Mouse (Mus musculus): ENCODE data around the gene Dscaml1. TPM values are rescaled to one million over a fixed set of nuclear protein-coding genes. Genes with fewer than 3 reads are reported as not detected.

Dscaml1 gene
- polyA plus RNA-seq, 1 experiment from 2014 or later: 8.4 TPM

GRCm38 (mm10) chr9:45591061-45591460, 164.6 kb downstream of the Dscaml1 start:
- peaks cover 12% of the 10 kb centered on the region for H3K4me1 ChIP-seq (replicated peaks)
- no peak for ATAC-seq
- WGBS: 89% methylated on average over 2 of the region's 2 CpGs
- H3K9me3 ChIP-seq: no peaks in the 10 kb centered on the region
- no peak overlapping the region for H3K4me3 ChIP-seq (replicated peaks)
- no peaks in the 10 kb centered on the region for H3K36me3 ChIP-seq
- H3K9ac ChIP-seq (replicated peaks): no peak overlapping the region
- H3K4me2 ChIP-seq (replicated peaks): no peak overlapping the region
- H3K27ac ChIP-seq: no peak overlapping the region
- no peaks in the 10 kb centered on the region for H3K27me3 ChIP-seq

GRCm38 (mm10) chr9:45592374-45592773, 165.9 kb downstream of the Dscaml1 start:
- ATAC-seq: no peak
- H3K27me3 ChIP-seq: no peaks in the 10 kb centered on the region
- 72% methylated on average over 9 of the region's 9 CpGs for WGBS

GRCm38 (mm10) chr9:45598117-45598516, 171.7 kb downstream of the Dscaml1 start:
- peaks cover 7% of the 10 kb centered on the region for H3K4me1 ChIP-seq (replicated peaks)
- 63% methylated on average over 5 of the region's 5 CpGs for WGBS
- H3K9me3 ChIP-seq: no peaks in the 10 kb centered on the region
- H3K27me3 ChIP-seq: no peaks in the 10 kb centered on the region
- no peak overlapping the region for H3K27ac ChIP-seq
- ATAC-seq: no peak
- no peak overlapping the region for H3K9ac ChIP-seq (replicated peaks)
- H3K36me3 ChIP-seq: no peaks in the 10 kb centered on the region
- no peak overlapping the region for H3K4me2 ChIP-seq (replicated peaks)
- H3K4me3 ChIP-seq (replicated peaks): no peak overlapping the region

More at GRCm38 (mm10) chr9:45592374-45592773, 165.9 kb downstream of the Dscaml1 start:
- H3K9me3 ChIP-seq: no peaks in the 10 kb centered on the region
- peaks cover 7% of the 10 kb centered on the region; the same call in 1 of the 2 replicates for H3K4me1 ChIP-seq (replicated peaks)
- H3K27ac ChIP-seq: no peak overlapping the region
- no peak overlapping the region for H3K4me3 ChIP-seq (replicated peaks)
- no peak overlapping the region for H3K9ac ChIP-seq (replicated peaks)
- H3K4me2 ChIP-seq (replicated peaks): no peak overlapping the region
- no peaks in the 10 kb centered on the region for H3K36me3 ChIP-seq

GRCm38 (mm10) chr9:45599377-45599776, 172.9 kb downstream of the Dscaml1 start:
- Histone ChIP-seq H3K4me3 (replicated peaks) (no peak overlapping the region), H3K27me3 (no peaks in the 10 kb centered on the region), H3K9ac (replicated peaks) (no peak overlapping the region), H3K9me3 (no peaks in the 10 kb centered on the region), H3K4me1 (replicated peaks) (peaks cover 7% of the 10 kb centered on the region), H3K36me3 (no peaks in the 10 kb centered on the region), H3K4me2 (replicated peaks) (no peak overlapping the region), H3K27ac (no peak overlapping the region)
- 62% methylated on average over 4 of the region's 4 CpGs for WGBS
- ATAC-seq: no peak

GRCm38 (mm10) chr9:45607337-45607736, 180.9 kb downstream of the Dscaml1 start:
- H3K36me3 ChIP-seq: no peaks in the 10 kb centered on the region
- no peaks in the 10 kb centered on the region for H3K9me3 ChIP-seq
- H3K4me3 ChIP-seq (replicated peaks): no peak overlapping the region
- no peak overlapping the region for H3K4me2 ChIP-seq (replicated peaks)
- no peak for ATAC-seq
- no peak overlapping the region for H3K9ac ChIP-seq (replicated peaks)
- H3K4me1 ChIP-seq (replicated peaks): peaks cover 34% of the 10 kb centered on the region
- H3K27me3 ChIP-seq: no peaks in the 10 kb centered on the region
- H3K27ac ChIP-seq: peak overlapping the region; percentile 64; the same call in 1 of the 2 replicates

- H3K9ac ChIP-seq (replicated peaks): no peak overlapping the region
- no peaks in the 10 kb centered on the region for H3K9me3 ChIP-seq
- no peaks in the 10 kb centered on the region for H3K27me3 ChIP-seq
- H3K4me3 ChIP-seq (replicated peaks): no peak overlapping the region
- H3K4me2 ChIP-seq (replicated peaks): no peak overlapping the region; the same call in 1 of the 2 replicates
- ATAC-seq: peak; percentile 83
- H3K27ac ChIP-seq: peak overlapping the region; percentile 64
- 29% methylated on average over 13 of the region's 13 CpGs for WGBS
- peaks cover 34% of the 10 kb centered on the region for H3K4me1 ChIP-seq (replicated peaks)
- H3K36me3 ChIP-seq: no peaks in the 10 kb centered on the region
These were observed 181.9 kb downstream of the Dscaml1 start for GRCm38 (mm10) chr9:45608097-45609031.

- no peak for ATAC-seq
- Histone ChIP-seq H3K4me3 (replicated peaks) (no peak overlapping the region), H3K4me1 (replicated peaks) (peaks cover 49% of the 10 kb centered on the region), H3K27me3 (no peaks in the 10 kb centered on the region), H3K9ac (replicated peaks) (no peak overlapping the region), H3K27ac (0 out of 2 replicates have a peak overlapping the region, but pooled peaks have one; percentile 16), H3K4me2 (replicated peaks) (no peak overlapping the region), H3K9me3 (no peaks in the 10 kb centered on the region), H3K36me3 (no peaks in the 10 kb centered on the region)
- WGBS: 67% methylated on average over 11 of the region's 11 CpGs
These were observed 184.1 kb downstream of the Dscaml1 start for GRCm38 (mm10) chr9:45610336-45611060.

- H3K4me2 ChIP-seq (replicated peaks): no peak overlapping the region
- no peak overlapping the region for H3K27ac ChIP-seq
- no peaks in the 10 kb centered on the region for H3K36me3 ChIP-seq
- H3K27me3 ChIP-seq: no peaks in the 10 kb centered on the region
- ATAC-seq: no peak
- no peak overlapping the region for H3K4me3 ChIP-seq (replicated peaks)
- 73% methylated on average over 1 of the region's 1 CpGs for WGBS
- no peaks in the 10 kb centered on the region for H3K9me3 ChIP-seq
- peaks cover 52% of the 10 kb centered on the region for H3K4me1 ChIP-seq (replicated peaks)
- no peak overlapping the region for H3K9ac ChIP-seq (replicated peaks)
These were observed 188.2 kb downstream of the Dscaml1 start for GRCm38 (mm10) chr9:45614616-45615015.

- H3K4me3 ChIP-seq (replicated peaks): no peak overlapping the region
- H3K27me3 ChIP-seq: no peaks in the 10 kb centered on the region
- ATAC-seq: peak; percentile 45; the same call in 1 of the 2 replicates
- no peak overlapping the region for H3K9ac ChIP-seq (replicated peaks)
- H3K27ac ChIP-seq: peak overlapping the region; percentile 45; the same call in 1 of the 2 replicates
- H3K9me3 ChIP-seq: no peaks in the 10 kb centered on the region
- peaks cover 58% of the 10 kb centered on the region for H3K4me1 ChIP-seq (replicated peaks)
- H3K4me2 ChIP-seq (replicated peaks): no peak overlapping the region
- H3K36me3 ChIP-seq: no peaks in the 10 kb centered on the region
- WGBS: 72% methylated on average over 10 of the region's 10 CpGs
These were observed 191.5 kb downstream of the Dscaml1 start for GRCm38 (mm10) chr9:45617889-45618288.

GRCm38 (mm10) chr9:45618443-45618842, 192.0 kb downstream of the Dscaml1 start:
- 91% methylated on average over 7 of the region's 7 CpGs for WGBS

GRCm38 (mm10) chr9:45620049-45620448, 193.6 kb downstream of the Dscaml1 start:
- Histone ChIP-seq H3K4me1 (replicated peaks) (peaks cover 54% of the 10 kb centered on the region), H3K36me3 (no peaks in the 10 kb centered on the region), H3K27ac (peak overlapping the region; percentile 72), H3K27me3 (no peaks in the 10 kb centered on the region), H3K4me3 (replicated peaks) (no peak overlapping the region), H3K9ac (replicated peaks) (no peak overlapping the region), H3K9me3 (no peaks in the 10 kb centered on the region), H3K4me2 (replicated peaks) (no peak overlapping the region)
- ATAC-seq: peak; percentile 68
- 37% methylated on average over 9 of the region's 9 CpGs for WGBS

More at GRCm38 (mm10) chr9:45618443-45618842, 192.0 kb downstream of the Dscaml1 start:
- no peak for ATAC-seq
- H3K4me1 ChIP-seq (replicated peaks): peaks cover 60% of the 10 kb centered on the region
- H3K4me3 ChIP-seq (replicated peaks): no peak overlapping the region
- H3K36me3 ChIP-seq: no peaks in the 10 kb centered on the region
- H3K4me2 ChIP-seq (replicated peaks): no peak overlapping the region
- peak overlapping the region; percentile 45; the same call in 1 of the 2 replicates for H3K27ac ChIP-seq
- H3K27me3 ChIP-seq: no peaks in the 10 kb centered on the region
- no peaks in the 10 kb centered on the region for H3K9me3 ChIP-seq
- no peak overlapping the region for H3K9ac ChIP-seq (replicated peaks)

- H3K27ac ChIP-seq: peak overlapping the region; percentile 72
- ATAC-seq: no peak
- WGBS: 89% methylated on average over 4 of the region's 4 CpGs
- H3K9me3 ChIP-seq: no peaks in the 10 kb centered on the region
- H3K9ac ChIP-seq (replicated peaks): no peak overlapping the region
- no peak overlapping the region for H3K4me2 ChIP-seq (replicated peaks)
- H3K4me1 ChIP-seq (replicated peaks): peaks cover 51% of the 10 kb centered on the region
- no peaks in the 10 kb centered on the region for H3K36me3 ChIP-seq
- H3K4me3 ChIP-seq (replicated peaks): no peak overlapping the region
- no peaks in the 10 kb centered on the region for H3K27me3 ChIP-seq
These were observed 194.5 kb downstream of the Dscaml1 start for GRCm38 (mm10) chr9:45620920-45621319.

Data from midbrain, embryonic 13.5 days (tissue).